Mouse (Mus musculus) left cerebral cortex, adult 8-10 months (tissue): ENCODE data around the gene Smarcc2. TPM values are rescaled to one million over a fixed set of nuclear protein-coding genes. Genes with fewer than 3 reads are reported as not detected.
"Not testable (repeated sequence)": the region's sequence is repeated elsewhere in the genome, so short reads cannot be mapped to it uniquely, and the experiment has no call there.

Source experiments
- DNase-seq, 2 experiments: peaks; one replicate each; pipeline ENCODE4 v3.0.0; 2022; ENCODE audit warnings: low spot score in 2 of 2
- total RNA-seq, 4 experiments: library from RNA; stranded (reverse); gene quantifications; 2 replicates each; pipeline ENCODE4 v1.2.4; 2022

Smarcc2 gene
- total RNA-seq, 4 experiments from 2014 or later: 262 to 275 (median 268) TPM

- no peak for DNase-seq
These were observed 17.5 kb upstream of the Smarcc2 start for GRCm38 (mm10) chr10:128441324-128442119.

- no peak for DNase-seq
These were observed 16.3 kb upstream of the Smarcc2 start for GRCm38 (mm10) chr10:128442718-128443117.

GRCm38 (mm10) chr10:128444354-128444753, 14.7 kb upstream of the Smarcc2 start:
- DNase-seq: no peak

- DNase-seq: no peak
These were observed 13.6 kb upstream of the Smarcc2 start for GRCm38 (mm10) chr10:128445407-128445806.

- no peak for DNase-seq
These were observed 8.0 kb upstream of the Smarcc2 start for GRCm38 (mm10) chr10:128451014-128451413.

GRCm38 (mm10) chr10:128454471-128454870, 4.6 kb upstream of the Smarcc2 start:
- no peak for DNase-seq

- no peak for DNase-seq
These were observed 3.8 kb upstream of the Smarcc2 start for GRCm38 (mm10) chr10:128455280-128455679.

- no peak for DNase-seq
These were observed 1.4 kb upstream of the Smarcc2 start for GRCm38 (mm10) chr10:128457676-128458075.

- peak; percentile 61 to 99 for DNase-seq
These were observed 715 bp upstream of the Smarcc2 start for GRCm38 (mm10) chr10:128458348-128458718.

GRCm38 (mm10) chr10:128459409-128460269, 591 bp downstream of the Smarcc2 start:
- peak; percentile 29 to 41 for DNase-seq

- DNase-seq: no peak
These were observed 1.2 kb downstream of the Smarcc2 start for GRCm38 (mm10) chr10:128460270-128460630.

GRCm38 (mm10) chr10:128474366-128474765, 15.3 kb downstream of the Smarcc2 start:
- DNase-seq: no peak

- no peak for DNase-seq
These were observed 27.3 kb downstream of the Smarcc2 start for GRCm38 (mm10) chr10:128486370-128486769.

- DNase-seq: no peak
These were observed 29.0 kb downstream of the Smarcc2 start for GRCm38 (mm10) chr10:128487861-128488712.

- DNase-seq: no peak
These were observed 29.7 kb downstream of the Smarcc2 start for GRCm38 (mm10) chr10:128488776-128489175.

- no peak for DNase-seq
These were observed 30.3 kb downstream of the Smarcc2 start for GRCm38 (mm10) chr10:128489380-128489779.

GRCm38 (mm10) chr10:128489785-128490184, 30.7 kb downstream of the Smarcc2 start:
- no peak for DNase-seq

- no peak for DNase-seq
These were observed 31.2 kb downstream of the Smarcc2 start for GRCm38 (mm10) chr10:128490232-128490631.

- no peak for DNase-seq
These were observed 31.9 kb downstream of the Smarcc2 start for GRCm38 (mm10) chr10:128490912-128491311.

- peak in 1 of 2 experiments; percentile 24 for DNase-seq
These were observed 32.4 kb downstream of the Smarcc2 start for GRCm38 (mm10) chr10:128491495-128491894.

GRCm38 (mm10) chr10:128492051-128492450, 33.0 kb downstream of the Smarcc2 start:
- not testable (repeated sequence) for DNase-seq
